Mouse (Mus musculus) erythroblast, embryonic 14.5 days (primary cell): ENCODE results near the gene Apba2. TPM values are rescaled to one million over a fixed set of nuclear protein-coding genes. Genes with fewer than 3 reads are reported as not detected.

Source experiments
- H3K27me3 ChIP-seq: 2 replicates; pipeline ENCODE4 v1.6.1; 2012; ENCODE audit warnings: inconsistent platforms; ENCODE audit not compliant: control insufficient read depth
- H3K36me3 ChIP-seq: 2 replicates; pipeline ENCODE4 v1.6.1; 2012; ENCODE audit warnings: mild to moderate bottlenecking, inconsistent platforms; ENCODE audit not compliant: control insufficient read depth
- H3K4me1 ChIP-seq: 2 replicates; pipeline ENCODE4 v1.6.1; 2012; ENCODE audit warnings: inconsistent platforms; ENCODE audit not compliant: control insufficient read depth
- H3K4me3 ChIP-seq: replicated peaks from 2 replicates; pipeline ENCODE3; 2012; ENCODE audit warnings: moderate library complexity, mild to moderate bottlenecking, inconsistent platforms
- H3K9me3 ChIP-seq: 2 replicates; pipeline ENCODE4 v1.6.1; 2012; ENCODE audit warnings: low read length, inconsistent platforms, mixed read lengths; ENCODE audit not compliant: control insufficient read depth
- GATA1 ChIP-seq: IDR thresholded peaks from 2 replicates; pipeline ENCODE4 v1.6.1; 2012; ENCODE audit warnings: low read length, inconsistent platforms, mixed read lengths
- TAL1 ChIP-seq: IDR thresholded peaks from 3 replicates; pipeline ENCODE4 v1.6.1; 2012; ENCODE audit warnings: low read length, inconsistent platforms, mixed read lengths
- polyA plus RNA-seq: library from polyadenylated mRNA; stranded (reverse); fragments of >175 nt; gene quantifications from 2 replicates; pipeline ENCODE4 v1.2.3, GENCODE M21; 2012

Gene Apba2
- polyA plus RNA-seq, 1 experiment: not detected

- H3K27me3 ChIP-seq: peaks cover 33% of the 10 kb centered on the region
- no peaks in the 10 kb centered on the region for H3K4me1 ChIP-seq
- H3K9me3 ChIP-seq: peaks cover 12% of the 10 kb centered on the region; the same call in 1 of the 2 replicates
- H3K4me3 ChIP-seq: no peak overlapping the region
- H3K36me3 ChIP-seq: no peaks in the 10 kb centered on the region
- TF ChIP-seq GATA1: no peak
- no peak for TF ChIP-seq TAL1
Observed at GRCm38 (mm10) chr7:64503641-64504040, 2.1 kb downstream of the Apba2 start.

GRCm38 (mm10) chr7:64504691-64505231 lies 3.3 kb downstream of the Apba2 start:
- Histone ChIP-seq H3K27me3 (peaks cover 33% of the 10 kb centered on the region), H3K36me3 (no peaks in the 10 kb centered on the region), H3K4me3 (no peak overlapping the region), H3K4me1 (no peaks in the 10 kb centered on the region), H3K9me3 (peaks cover 16% of the 10 kb centered on the region; the same call in 1 of the 2 replicates)
- no peak for TF ChIP-seq GATA1
- no peak for TF ChIP-seq TAL1

GRCm38 (mm10) chr7:64505571-64505970 lies 4.1 kb downstream of the Apba2 start:
- TF ChIP-seq GATA1 (no peak), TAL1 (no peak)
- H3K4me1 ChIP-seq: no peaks in the 10 kb centered on the region
- no peaks in the 10 kb centered on the region for H3K36me3 ChIP-seq
- peaks cover 15% of the 10 kb centered on the region for H3K9me3 ChIP-seq
- peaks cover 31% of the 10 kb centered on the region for H3K27me3 ChIP-seq
- H3K4me3 ChIP-seq: no peak overlapping the region

GRCm38 (mm10) chr7:64508826-64509225 lies 7.3 kb downstream of the Apba2 start:
- Histone ChIP-seq H3K27me3 (peaks cover under 1% of the 10 kb centered on the region; the same call in 1 of the 2 replicates), H3K4me1 (no peaks in the 10 kb centered on the region), H3K4me3 (no peak overlapping the region), H3K36me3 (no peaks in the 10 kb centered on the region), H3K9me3 (peaks cover 23% of the 10 kb centered on the region)
- no peak for TF ChIP-seq GATA1
- no peak for TF ChIP-seq TAL1

GRCm38 (mm10) chr7:64509911-64510310 lies 8.4 kb downstream of the Apba2 start:
- no peaks in the 10 kb centered on the region for H3K4me1 ChIP-seq
- no peaks in the 10 kb centered on the region for H3K27me3 ChIP-seq

GRCm38 (mm10) chr7:64510526-64511210 lies 9.2 kb downstream of the Apba2 start:
- H3K27me3 ChIP-seq: no peaks in the 10 kb centered on the region
- H3K36me3 ChIP-seq: no peaks in the 10 kb centered on the region
- peaks cover 35% of the 10 kb centered on the region for H3K9me3 ChIP-seq
- H3K4me3 ChIP-seq: no peak overlapping the region
- no peak for TF ChIP-seq TAL1
- no peaks in the 10 kb centered on the region for H3K4me1 ChIP-seq

More at GRCm38 (mm10) chr7:64509911-64510310, 8.4 kb downstream of the Apba2 start:
- H3K36me3 ChIP-seq: no peaks in the 10 kb centered on the region
- TF ChIP-seq TAL1 (no peak), GATA1 (no peak)
- H3K4me3 ChIP-seq: no peak overlapping the region
- H3K9me3 ChIP-seq: peaks cover 31% of the 10 kb centered on the region

- peaks cover 36% of the 10 kb centered on the region for H3K9me3 ChIP-seq
- no peaks in the 10 kb centered on the region for H3K4me1 ChIP-seq
- H3K36me3 ChIP-seq: no peaks in the 10 kb centered on the region
- TF ChIP-seq GATA1: no peak
- no peak for TF ChIP-seq TAL1
- H3K27me3 ChIP-seq: no peaks in the 10 kb centered on the region
- H3K4me3 ChIP-seq: no peak overlapping the region
Observed at GRCm38 (mm10) chr7:64513621-64514020, 12.1 kb downstream of the Apba2 start.

GRCm38 (mm10) chr7:64515280-64515679 lies 13.8 kb downstream of the Apba2 start:
- H3K4me3 ChIP-seq: no peak overlapping the region
- peaks cover 33% of the 10 kb centered on the region for H3K9me3 ChIP-seq
- no peak for TF ChIP-seq GATA1
- no peak for TF ChIP-seq TAL1
- H3K36me3 ChIP-seq: no peaks in the 10 kb centered on the region
- no peaks in the 10 kb centered on the region for H3K4me1 ChIP-seq
- H3K27me3 ChIP-seq: no peaks in the 10 kb centered on the region

GRCm38 (mm10) chr7:64515891-64516290 lies 14.4 kb downstream of the Apba2 start:
- Histone ChIP-seq H3K36me3 (no peaks in the 10 kb centered on the region), H3K9me3 (peaks cover 29% of the 10 kb centered on the region), H3K4me3 (no peak overlapping the region), H3K27me3 (no peaks in the 10 kb centered on the region), H3K4me1 (no peaks in the 10 kb centered on the region)
- no peak for TF ChIP-seq GATA1
- TF ChIP-seq TAL1: no peak

- Histone ChIP-seq H3K36me3 (no peaks in the 10 kb centered on the region), H3K27me3 (no peaks in the 10 kb centered on the region), H3K9me3 (peaks cover 24% of the 10 kb centered on the region), H3K4me1 (no peaks in the 10 kb centered on the region), H3K4me3 (no peak overlapping the region)
- TF ChIP-seq TAL1 (no peak), GATA1 (no peak)
Observed at GRCm38 (mm10) chr7:64519091-64519490, 17.6 kb downstream of the Apba2 start.
